Mouse (Mus musculus) liver, embryonic 14.5 days (tissue): ENCODE data around the gene Hes1. TPM values are rescaled to one million over a fixed set of nuclear protein-coding genes. Genes with fewer than 3 reads are reported as not detected.

Experiments used
- ATAC-seq: fragments of 200-750 bp; cut with Nextera tagmentation; 2 replicates; pipeline ENCODE4 v1.8.0; 2017; ENCODE audit warnings: moderate number of reproducible peaks, mild to moderate bottlenecking, moderate library complexity; ENCODE audit not compliant: insufficient read depth
- DNase-seq, 3 experiments: peaks; one replicate each; pipeline ENCODE4 v3.0.0-alpha.2; 2012 to 2013; ENCODE audit warnings: low read depth in 3 of 3, low spot score in 3 of 3
- H3K27ac ChIP-seq: fragments of 300-500 bp; sonication (generic); 2 replicates; pipeline ENCODE4 v1.5.1; 2014; ENCODE audit warnings: moderate library complexity, mild to moderate bottlenecking, control low read depth, inconsistent platforms
- H3K27me3 ChIP-seq: fragments of 300-500 bp; sonication (generic); 2 replicates; pipeline ENCODE4 v1.6.1; 2014; ENCODE audit warnings: mild to moderate bottlenecking, low read length, moderate library complexity; ENCODE audit not compliant: control insufficient read depth, insufficient read depth
- H3K36me3 ChIP-seq: fragments of 300-500 bp; sonication (generic); replicated peaks from 2 replicates; pipeline ENCODE4 v1.6.1; 2014; ENCODE audit warnings: low read depth; ENCODE audit not compliant: control insufficient read depth, insufficient read depth
- H3K4me1 ChIP-seq, 2 experiments: fragments of 200-500 bp in 1 of 2; fragments of 300-500 bp in 1 of 2; sonication (generic) in 1 of 2; replicated peaks; 2 replicates each; pipeline ENCODE4 v1.6.1; 2012 to 2014; ENCODE audit warnings: antibody characterized with exemption in 1 of 2, inconsistent platforms in 1 of 2, low read length in 1 of 2; ENCODE audit not compliant: control insufficient read depth in 2 of 2, insufficient read depth in 2 of 2
- H3K4me2 ChIP-seq: fragments of 300-500 bp; sonication (generic); 2 replicates; pipeline ENCODE4 v1.6.1; 2014; ENCODE audit warnings: low read depth, mild to moderate bottlenecking, control low read depth, moderate library complexity
- H3K4me3 ChIP-seq, 2 experiments: fragments of 200-500 bp in 1 of 2; fragments of 300-500 bp in 1 of 2; sonication (generic) in 1 of 2; 2 replicates each; pipeline ENCODE4 v1.5.1; 2012 to 2014; ENCODE audit warnings: low read depth in 2 of 2, low read length in 2 of 2, mild to moderate bottlenecking in 2 of 2, control low read depth in 1 of 2, inconsistent platforms in 1 of 2, moderate library complexity in 1 of 2; ENCODE audit not compliant: insufficient read depth in 1 of 2
- H3K9ac ChIP-seq: fragments of 300-500 bp; sonication (generic); replicated peaks from 2 replicates; pipeline ENCODE4 v1.6.1; 2014; ENCODE audit warnings: mild to moderate bottlenecking, control low read depth, moderate library complexity
- H3K9me3 ChIP-seq: fragments of 300-500 bp; sonication (generic); 2 replicates; pipeline ENCODE4 v1.6.1; 2016; ENCODE audit warnings: low read length, mixed read lengths; ENCODE audit not compliant: control insufficient read depth
- CTCF ChIP-seq: IDR thresholded peaks from 2 replicates; pipeline ENCODE4 v1.5.1; 2016; ENCODE audit warnings: antibody characterized with exemption, low read depth, control low read depth
- EP300 ChIP-seq: IDR thresholded peaks from 2 replicates; pipeline ENCODE4 v1.6.1; 2016; ENCODE audit warnings: antibody characterized with exemption, low read depth
- WGBS: fragments of 180-500 bp; shearing (Covaris S2); extraction: QIAGEN DNeasy Blood & Tissue Kit; methylation state at CpG from one replicate; pipeline ENCODE4 v1.1.7; 2014; ENCODE audit not compliant: insufficient replicate concordance; 5-methylcytosine and 5-hydroxymethylcytosine counted together
- polyA plus RNA-seq, 2 experiments: library from polyadenylated mRNA; depleted of rRNA in 1 of 2; stranded (reverse) in 1 of 2; unstranded in 1 of 2; fragments of >200 nt; fragmentation: Nextera tagmentation in 1 of 2; extraction: Ambion mirVana in 1 of 2; gene quantifications; 2 replicates each; pipeline versions ENCODE4 v1.2.1 to v1.2.3; 2012 to 2014

The Hes1 gene
- polyA plus RNA-seq, 2 experiments = 5.6 to 9.2 TPM

DNA sequence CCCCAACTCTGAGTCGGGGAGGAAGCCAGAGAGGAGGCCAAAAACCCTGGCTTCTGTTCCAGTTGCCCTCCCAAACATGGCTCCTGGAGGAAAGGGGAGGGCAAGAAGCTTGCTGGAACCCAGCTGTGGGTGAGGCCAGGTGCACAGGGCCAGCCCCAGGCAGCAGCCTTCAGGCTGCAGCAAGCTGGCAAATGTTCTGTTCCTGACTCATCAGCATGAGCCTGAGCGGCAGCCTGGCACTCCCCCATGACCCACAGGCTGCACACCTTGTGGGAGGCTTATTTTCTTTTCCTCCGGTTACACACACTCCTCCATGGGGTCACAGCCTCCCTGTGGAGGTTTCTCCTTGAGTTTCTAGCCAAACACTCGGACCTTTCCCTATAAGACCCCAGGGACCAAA lies 30.2 kb upstream of the Hes1 start:
- no peak overlapping the region for H3K4me2 ChIP-seq
- H3K4me1 ChIP-seq = peaks cover 0 to 18% of the 10 kb centered on the region in 2 experiments; a peak in 2 of 4 replicates
- no peaks in the 10 kb centered on the region for H3K36me3 ChIP-seq
- 48% methylated on average over 4 of the region's 4 CpGs for WGBS
- no peaks in the 10 kb centered on the region for H3K9me3 ChIP-seq
- TF ChIP-seq CTCF (no peak), EP300 (no peak)
- ATAC-seq = no peak
- no peak for DNase-seq
- no peak overlapping the region for H3K4me3 ChIP-seq
- no peaks in the 10 kb centered on the region for H3K27me3 ChIP-seq
- H3K9ac ChIP-seq = no peak overlapping the region
- no peak overlapping the region for H3K27ac ChIP-seq

DNA sequence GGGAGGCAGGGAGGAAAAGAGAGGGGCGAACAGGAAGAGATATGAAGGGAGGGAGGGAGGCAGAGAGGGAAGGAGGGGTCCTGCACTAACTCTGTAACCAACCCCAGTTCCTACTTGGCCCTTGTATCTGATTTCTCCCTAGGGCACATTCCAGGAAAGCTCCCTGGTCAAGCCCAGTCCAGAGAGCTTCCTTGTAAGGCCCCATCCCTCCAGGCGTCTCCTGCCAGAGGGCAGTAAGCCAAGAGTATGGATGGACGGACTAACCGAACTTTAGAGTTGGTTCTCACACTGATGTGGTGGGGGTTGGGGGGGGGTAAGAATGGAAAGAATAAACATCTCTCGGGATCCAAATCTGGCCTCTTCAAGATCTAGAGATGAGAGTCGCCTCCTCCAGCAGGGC lies 29.7 kb upstream of the Hes1 start:
- Histone ChIP-seq H3K27me3 (no peaks in the 10 kb centered on the region), H3K4me2 (no peak overlapping the region), H3K36me3 (no peaks in the 10 kb centered on the region), H3K9me3 (no peaks in the 10 kb centered on the region), H3K4me1 (peaks cover 0 to 22% of the 10 kb centered on the region in 2 experiments; a peak in 2 of 4 replicates), H3K4me3 (no peak overlapping the region), H3K27ac (no peak overlapping the region), H3K9ac (no peak overlapping the region)
- DNase-seq = no peak
- no peak for ATAC-seq
- TF ChIP-seq CTCF = no peak
- no peak for TF ChIP-seq EP300
- 49% methylated on average over 6 of the region's 6 CpGs for WGBS

DNA sequence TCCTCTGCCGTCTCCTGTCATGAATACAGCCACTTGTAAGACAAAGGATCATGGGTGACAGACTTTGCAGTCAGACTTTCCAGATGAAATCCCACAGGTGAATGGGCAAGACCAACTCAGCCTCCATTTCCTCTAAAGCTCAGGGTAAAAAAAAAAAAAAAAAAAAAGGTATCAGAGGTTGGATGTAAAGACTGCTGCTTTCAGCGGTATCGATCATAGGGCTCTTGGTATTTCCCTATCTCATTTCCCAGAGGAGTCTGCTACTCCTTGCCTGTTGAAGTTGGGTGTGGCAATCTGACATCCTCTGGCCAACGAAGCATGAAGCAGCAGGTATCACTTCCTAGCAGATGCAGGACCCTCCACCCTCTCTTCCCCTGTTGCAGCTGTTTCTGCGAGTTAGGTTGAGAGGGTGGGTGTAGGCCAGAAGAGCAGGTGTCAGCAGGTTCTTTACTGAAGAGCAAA lies 29.2 kb upstream of the Hes1 start:
- H3K4me2 ChIP-seq = no peak overlapping the region
- H3K4me3 ChIP-seq = no peak overlapping the region
- H3K36me3 ChIP-seq = no peaks in the 10 kb centered on the region
- no peak overlapping the region for H3K9ac ChIP-seq
- 32% methylated on average over 5 of the region's 5 CpGs for WGBS
- H3K27ac ChIP-seq = no peak overlapping the region
- H3K9me3 ChIP-seq = no peaks in the 10 kb centered on the region
- peaks cover 0 to 24% of the 10 kb centered on the region in 2 experiments; a peak in 2 of 4 replicates for H3K4me1 ChIP-seq
- no peak for DNase-seq
- ATAC-seq = peak; percentile 32; the same call in 1 of the 2 replicates
- TF ChIP-seq CTCF (no peak), EP300 (no peak)
- no peaks in the 10 kb centered on the region for H3K27me3 ChIP-seq

DNA sequence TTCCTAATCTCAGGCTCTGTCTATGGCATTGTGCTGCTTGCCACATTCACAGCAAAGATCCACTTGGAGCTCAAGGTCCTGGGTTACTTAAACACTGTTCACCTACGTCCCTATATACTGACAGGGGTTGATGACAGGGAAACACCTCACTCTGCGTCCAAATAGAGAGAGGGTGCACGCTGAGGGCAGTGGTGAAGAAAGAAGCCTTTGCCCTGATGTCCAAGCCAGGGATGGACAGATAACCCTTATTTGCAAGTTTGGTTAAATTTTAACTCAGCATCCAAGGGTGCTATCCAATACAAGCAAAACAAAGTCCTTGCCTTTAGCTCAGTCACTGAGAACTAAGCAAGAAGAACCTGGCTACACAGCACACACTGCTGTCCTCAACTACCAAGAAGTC lies 28.1 kb upstream of the Hes1 start:
- no peak overlapping the region for H3K4me3 ChIP-seq
- H3K4me2 ChIP-seq = no peak overlapping the region
- TF ChIP-seq EP300 (no peak), CTCF (no peak)
- no peaks in the 10 kb centered on the region for H3K36me3 ChIP-seq
- no peaks in the 10 kb centered on the region for H3K27me3 ChIP-seq
- no peak overlapping the region for H3K9ac ChIP-seq
- peaks cover 0 to 24% of the 10 kb centered on the region in 2 experiments; a peak in 2 of 4 replicates for H3K4me1 ChIP-seq
- no peaks in the 10 kb centered on the region for H3K9me3 ChIP-seq
- 55% methylated on average over 3 of the region's 3 CpGs for WGBS
- DNase-seq = peak; percentile 26 to 31 (median 28)
- peak; percentile 74 for ATAC-seq
- no peak overlapping the region for H3K27ac ChIP-seq

DNA sequence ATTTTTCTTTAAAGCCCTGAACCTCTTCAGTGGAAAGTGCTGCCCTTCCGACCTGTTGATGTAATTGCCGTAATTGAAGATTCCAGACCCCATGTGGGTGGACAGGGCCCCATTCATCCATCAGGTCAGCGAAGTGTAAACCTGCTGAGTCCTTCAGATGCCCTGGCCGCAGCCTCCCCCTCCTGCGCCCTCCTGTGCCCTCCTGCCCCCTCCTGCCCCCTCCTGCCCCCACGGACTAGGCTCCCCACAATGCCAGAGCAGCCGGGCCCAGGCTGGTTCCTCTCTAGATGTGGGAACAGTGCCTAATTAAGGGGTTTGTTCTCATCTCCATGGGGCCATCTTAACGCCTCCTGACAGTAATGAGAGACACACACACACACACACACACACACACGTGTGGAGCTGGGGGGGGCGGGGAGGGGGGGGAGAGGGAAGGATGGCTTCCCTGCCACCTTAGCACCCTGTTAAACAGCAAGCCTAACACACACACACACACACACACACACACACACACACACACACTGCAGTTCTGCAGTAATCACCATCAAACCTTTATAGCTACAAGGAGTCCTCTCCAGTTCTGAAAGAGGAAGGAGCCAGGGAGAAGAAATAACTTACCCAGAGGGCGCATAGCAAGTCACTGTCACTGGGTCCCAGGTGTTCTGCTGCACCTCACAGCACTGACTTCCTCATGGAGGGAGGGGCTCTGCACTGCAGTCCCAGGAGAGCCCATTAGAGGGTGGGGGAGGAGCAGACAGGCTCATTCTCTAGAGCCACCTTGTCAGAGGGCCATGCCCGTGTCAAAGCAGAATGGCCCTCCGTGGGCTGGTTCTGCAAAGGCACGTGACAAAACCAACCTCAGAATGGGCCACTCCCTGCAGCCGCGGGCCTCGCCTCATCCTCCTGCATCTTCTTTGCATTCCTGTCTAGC lies 25.3 kb upstream of the Hes1 start:
- no peak for TF ChIP-seq EP300
- no peak for TF ChIP-seq CTCF
- H3K4me3 ChIP-seq = no peak overlapping the region
- ATAC-seq (no peak), DNase-seq (no peak)
- H3K9ac ChIP-seq = no peak overlapping the region
- 26% methylated on average over 14 of the region's 17 CpGs for WGBS
- no peaks in the 10 kb centered on the region for H3K9me3 ChIP-seq
- no peak overlapping the region for H3K4me2 ChIP-seq
- no peak overlapping the region for H3K27ac ChIP-seq
- no peaks in the 10 kb centered on the region for H3K36me3 ChIP-seq
- H3K4me1 ChIP-seq = peaks cover 0 to 24% of the 10 kb centered on the region in 2 experiments; a peak in 2 of 4 replicates
- no peaks in the 10 kb centered on the region for H3K27me3 ChIP-seq
